Mouse (Mus musculus) embryo, embryonic 11.5 days (tissue): ENCODE data around the gene Cd86.

Experiments used
- DNase-seq: peaks from one replicate; pipeline ENCODE4 v3.0.0-alpha.2; 2012; ENCODE audit warnings: low read depth, low spot score

Cd86 gene

GRCm38 (mm10) chr16:36665782-36666181 is at the start of gene Cd86:
Gene Cd86, minus strand, starts transcription at chr16:36666081.
- DNase-seq, result no peak

DNA sequence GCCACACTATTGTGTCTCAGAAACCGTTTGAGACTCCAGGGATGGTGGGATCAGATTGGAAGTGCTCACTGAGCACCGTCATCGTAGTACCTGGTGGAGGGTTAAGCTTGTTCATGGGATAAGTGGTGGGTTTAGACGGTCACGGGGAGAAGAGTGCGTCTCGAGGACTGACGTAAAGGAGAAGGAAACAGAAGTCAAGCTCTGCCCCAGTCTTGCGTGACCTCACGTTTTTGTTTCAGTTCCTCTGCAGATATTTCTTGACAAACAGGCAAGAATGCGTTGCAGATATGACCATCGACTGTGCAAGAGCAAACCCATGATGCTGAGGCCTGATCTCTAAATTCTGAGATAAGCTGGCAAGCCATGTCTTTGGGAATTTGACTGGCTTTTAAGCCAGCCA is 45.9 kb upstream of the Cd86 start:
- DNase-seq, result no peak

DNA sequence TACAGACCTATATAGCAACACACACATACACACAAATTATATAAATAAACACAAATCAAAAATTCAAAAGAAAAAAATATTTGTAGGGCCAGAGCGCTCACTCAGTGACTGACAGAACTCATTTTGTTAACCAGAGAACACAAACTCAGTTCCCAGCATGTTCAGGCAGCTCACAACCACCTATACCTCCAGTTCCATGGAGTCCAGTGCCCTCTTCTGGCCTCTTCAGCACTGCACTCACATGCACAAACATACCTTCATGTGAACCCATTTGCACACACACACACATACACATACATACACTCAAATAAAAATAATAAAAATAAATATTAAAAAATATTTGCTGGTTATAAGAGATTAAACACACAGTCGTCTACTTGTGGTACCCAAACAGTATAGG is 44.9 kb upstream of the Cd86 start:
- no peak for DNase-seq

- no peak for DNase-seq
These were observed 43.5 kb upstream of the Cd86 start for GRCm38 (mm10) chr16:36709405-36709804.

DNA sequence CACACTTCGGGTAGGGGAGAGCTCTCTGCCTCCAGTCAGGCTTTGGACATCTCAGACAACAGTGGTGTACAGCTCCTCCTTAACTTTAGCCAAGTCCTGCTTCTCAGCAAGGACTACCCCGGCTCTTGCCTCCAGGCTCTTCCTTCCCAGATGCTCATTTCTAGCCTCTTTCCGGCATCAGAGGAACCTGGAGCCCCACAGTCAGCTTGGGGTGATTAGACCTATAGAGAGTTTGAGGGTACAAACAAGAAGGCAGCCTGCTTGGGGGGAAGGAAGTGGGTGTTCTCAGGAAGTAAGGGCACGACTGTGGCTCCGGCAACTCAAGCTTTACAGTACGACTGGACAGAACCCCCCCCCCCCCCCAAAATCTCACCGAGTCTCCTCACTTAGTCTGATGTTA is 42.9 kb upstream of the Cd86 start:
- no peak for DNase-seq

- no peak for DNase-seq
These were observed 42.0 kb upstream of the Cd86 start for GRCm38 (mm10) chr16:36707702-36708423.

DNA sequence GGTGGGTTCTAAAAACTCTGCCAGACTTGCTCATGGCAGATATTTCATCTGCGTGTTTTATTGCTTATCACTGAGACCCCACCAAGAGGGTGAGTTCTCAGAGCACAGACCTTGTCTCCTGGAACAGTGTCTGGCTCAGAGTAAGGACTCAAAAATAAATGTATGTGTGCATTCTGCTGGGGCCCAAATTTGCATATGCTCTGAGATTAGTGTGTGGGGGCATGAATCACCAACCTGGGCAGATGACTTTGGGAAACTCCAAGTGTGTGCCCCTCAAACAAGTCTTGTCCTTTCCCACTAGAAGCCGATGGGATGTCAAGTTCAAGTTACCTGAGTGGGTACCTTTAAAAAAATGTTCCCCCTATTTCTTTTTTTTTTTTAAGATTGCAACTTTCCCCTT is 34.6 kb upstream of the Cd86 start:
- DNase-seq, result no peak

- no peak for DNase-seq
These were observed 31.4 kb upstream of the Cd86 start for GRCm38 (mm10) chr16:36697331-36697730.

DNA sequence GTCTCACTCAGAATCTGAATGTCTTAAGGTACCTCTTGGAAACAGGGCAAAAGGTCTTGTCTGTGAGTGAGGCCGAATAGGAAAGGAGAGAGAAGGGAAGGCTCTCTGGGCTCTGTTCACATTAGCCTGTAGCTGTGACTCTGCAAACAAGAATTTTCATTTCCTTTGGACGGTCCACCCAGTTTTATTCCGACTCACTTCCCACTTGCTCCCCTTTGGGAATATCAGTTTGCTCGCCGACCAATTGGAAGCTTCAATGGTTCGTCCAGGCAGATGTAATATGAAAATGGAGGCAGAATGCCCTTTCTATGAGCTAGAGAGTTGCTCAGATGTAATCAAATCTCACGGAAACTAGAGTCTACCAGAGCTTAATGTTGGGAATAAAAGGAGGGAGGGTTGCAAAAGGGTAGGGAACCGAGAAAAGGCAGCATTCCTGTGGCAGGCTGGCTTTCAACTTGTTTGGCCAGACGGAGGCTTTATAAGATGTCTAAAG is 29.0 kb upstream of the Cd86 start:
- DNase-seq, result no peak

DNA sequence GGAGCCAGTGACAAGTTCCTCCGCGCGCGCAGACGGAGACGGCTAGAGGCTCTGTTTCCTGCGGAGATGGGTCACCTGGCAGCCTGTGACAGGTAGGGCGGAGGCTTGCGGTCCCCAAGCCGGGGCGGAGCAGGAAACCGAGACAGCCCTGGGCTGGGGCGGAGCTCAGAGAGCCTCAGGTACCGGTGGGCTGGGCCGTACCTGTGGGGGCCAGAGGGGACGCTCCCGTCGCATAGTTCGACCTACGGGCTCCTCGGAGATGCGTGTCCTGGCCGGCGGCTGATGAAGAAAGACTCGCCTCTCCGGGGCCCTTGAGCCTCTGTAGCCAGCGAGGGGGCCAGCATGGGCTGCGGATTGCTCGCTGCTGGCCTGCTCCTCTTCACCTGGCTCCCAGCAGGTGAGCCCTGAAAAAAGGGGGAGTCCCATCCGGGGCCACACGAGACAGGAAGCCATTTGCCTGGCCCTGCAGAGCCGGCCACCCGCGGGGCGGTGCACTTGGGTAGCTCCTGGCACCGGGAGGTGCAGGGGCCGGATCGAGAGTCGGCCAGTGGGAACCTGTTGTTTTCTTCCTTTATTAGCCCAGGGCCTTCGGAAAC is 28.0 kb upstream of the Cd86 start, which contains the start of gene Ildr1:
Gene Ildr1 (plus strand): TSS at position 161 of the 596 bp plus-strand sequence.
- no peak for DNase-seq

DNA sequence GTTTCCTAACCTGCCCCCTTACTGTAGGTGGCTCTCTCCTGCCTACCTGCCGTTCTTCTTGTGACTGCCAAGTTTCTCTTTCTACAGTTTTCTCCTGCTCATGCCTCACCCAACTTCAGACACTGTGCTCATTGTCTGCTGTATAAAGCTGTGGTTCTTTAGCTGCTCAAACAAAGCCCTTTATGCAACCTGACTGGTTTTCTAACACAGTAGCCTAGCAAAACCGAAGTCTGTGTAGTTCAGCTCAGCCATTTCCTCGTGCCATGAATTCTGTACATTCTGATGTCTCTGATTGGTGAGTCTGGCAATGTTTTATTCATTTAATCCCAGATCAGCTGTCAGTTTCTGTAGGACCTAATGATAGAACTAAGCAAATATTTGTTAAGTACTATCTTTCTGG is 25.6 kb upstream of the Cd86 start:
- DNase-seq, result no peak

GRCm38 (mm10) chr16:36688076-36688475 is 22.2 kb upstream of the Cd86 start:
- DNase-seq, result no peak

DNA sequence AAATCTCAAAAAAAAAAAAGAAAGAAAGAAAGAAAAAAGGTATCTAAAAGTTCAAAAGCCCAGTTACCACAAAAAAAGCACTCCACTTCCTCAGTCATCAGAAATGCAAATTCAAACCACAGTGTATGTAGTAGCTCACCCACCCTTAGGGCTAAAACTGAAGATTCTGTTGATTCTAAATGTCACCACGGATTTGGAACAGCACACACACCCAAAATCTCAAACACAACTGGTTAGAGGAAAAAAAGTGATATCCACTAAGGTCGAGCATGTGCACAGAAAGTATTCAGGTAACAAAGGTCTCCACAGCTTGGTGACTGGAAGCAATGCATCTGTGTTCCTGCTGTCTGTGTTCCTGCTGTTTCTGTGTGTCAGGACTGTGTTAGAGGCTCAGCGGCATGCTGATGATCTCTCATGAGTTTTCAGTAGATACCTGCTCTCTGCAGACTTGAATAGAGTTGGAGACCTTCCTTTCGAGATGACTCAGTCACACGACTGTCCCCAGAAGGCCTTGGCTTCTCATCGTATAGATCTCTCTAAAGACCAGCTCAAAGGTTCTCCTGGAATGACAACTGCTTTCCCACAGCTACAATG is 18.5 kb upstream of the Cd86 start:
- no peak for DNase-seq

DNA sequence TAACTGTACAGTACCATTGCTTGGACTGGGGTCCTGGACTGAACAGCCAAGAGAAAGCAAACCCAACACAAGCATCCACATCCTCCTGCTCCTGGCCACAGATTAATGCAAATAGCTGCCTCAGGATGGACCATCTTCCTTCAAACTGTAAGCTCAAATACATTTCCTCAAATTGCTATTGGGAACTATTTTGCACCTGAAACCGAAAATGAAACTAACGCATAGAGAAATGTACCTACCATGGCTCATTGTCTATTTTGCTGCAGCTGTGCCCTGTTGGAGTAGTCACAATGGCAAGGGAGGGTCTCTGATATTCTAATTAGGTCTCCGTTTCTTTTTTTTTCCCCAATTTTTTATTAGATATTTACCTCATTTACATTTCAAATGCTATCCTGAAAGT is 15.9 kb upstream of the Cd86 start:
- no peak for DNase-seq

- no peak for DNase-seq
These were observed 10.0 kb upstream of the Cd86 start for GRCm38 (mm10) chr16:36675902-36676301.

GRCm38 (mm10) chr16:36675304-36675703 is 9.4 kb upstream of the Cd86 start:
- no peak for DNase-seq

- DNase-seq, result no peak
These were observed 8.8 kb upstream of the Cd86 start for GRCm38 (mm10) chr16:36674457-36675204.

- no peak for DNase-seq
These were observed 7.3 kb upstream of the Cd86 start for GRCm38 (mm10) chr16:36673196-36673595.

- DNase-seq, result no peak
These were observed 4.7 kb upstream of the Cd86 start for GRCm38 (mm10) chr16:36670590-36670989.

- no peak for DNase-seq
These were observed 652 bp upstream of the Cd86 start for GRCm38 (mm10) chr16:36666448-36667017.

GRCm38 (mm10) chr16:36663484-36663883 is 2.4 kb downstream of the Cd86 start:
- no peak for DNase-seq

DNA sequence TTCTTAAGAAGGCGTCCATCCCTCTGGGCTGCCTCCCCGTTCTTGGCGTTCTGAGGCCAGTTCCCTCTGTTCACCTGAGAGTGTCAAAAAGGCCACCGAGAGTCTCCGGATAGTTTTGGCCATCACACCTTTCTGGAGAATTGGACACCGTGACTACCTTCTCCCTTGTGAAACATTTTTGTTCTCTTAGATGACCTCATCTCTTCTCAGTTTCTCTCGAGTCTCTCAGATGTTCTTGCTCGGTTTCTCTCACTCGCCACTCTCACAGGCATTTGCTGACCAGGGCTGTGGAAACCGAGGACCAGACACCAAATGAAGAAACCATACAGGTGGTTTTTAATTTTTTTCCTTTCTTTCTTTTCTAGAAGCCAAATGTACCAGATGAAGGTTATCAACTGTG is 4.6 kb downstream of the Cd86 start:
- no peak for DNase-seq
